Mouse (Mus musculus) thymus, adult 2 months (tissue): Measurements from ENCODE around the gene Nell2.

Source experiments
- CTCF ChIP-seq: fragments of 200-500 bp; IDR thresholded peaks from 2 replicates; pipeline ENCODE4 v1.5.1; 2012; ENCODE audit warnings: mild to moderate bottlenecking, control low read depth, low read length, moderate library complexity, borderline replicate concordance; ENCODE audit not compliant: control insufficient read depth, poor library complexity, insufficient read depth; ENCODE audit errors: extremely low read depth
- POLR2A ChIP-seq: fragments of 200-500 bp; IDR thresholded peaks from 2 replicates; pipeline ENCODE4 v1.6.1; 2012; ENCODE audit warnings: mild to moderate bottlenecking, low read length, control low read depth, moderate library complexity; ENCODE audit not compliant: control insufficient read depth, poor library complexity, insufficient read depth; ENCODE audit errors: extremely low read depth

- no peak for TF ChIP-seq POLR2A
- TF ChIP-seq CTCF, result no peak
Measured at GRCm38 (mm10) chr15:95482002-95482401, 46.4 kb downstream of the Nell2 start.
